Mouse (Mus musculus) left cerebral cortex, postnatal 14 days (tissue): ENCODE data around the gene Gm4553. TPM values are rescaled to one million over a fixed set of nuclear protein-coding genes. Genes with fewer than 3 reads are reported as not detected.
"Not testable (repeated sequence)": the region's sequence is repeated elsewhere in the genome, so short reads cannot be mapped to it uniquely, and the experiment has no call there.

ENCODE experiments used
- DNase-seq, 2 experiments: peaks; one replicate each; pipeline ENCODE4 v3.0.0; 2021 to 2022; ENCODE audit warnings: low spot score in 2 of 2, mixed read lengths in 1 of 2
- intact Hi-C: fragments of 180-260 bp; cut with DNase I; formaldehyde crosslinking; loops from one replicate; pipeline ENCODE4 v1.15.1; 2025
- total RNA-seq, 2 experiments: library from RNA; stranded (reverse); gene quantifications; 2 replicates each; pipeline ENCODE4 v1.2.3; 2021

Gm4553 gene
- total RNA-seq, 2 experiments from 2014 or later: not detected

DNA sequence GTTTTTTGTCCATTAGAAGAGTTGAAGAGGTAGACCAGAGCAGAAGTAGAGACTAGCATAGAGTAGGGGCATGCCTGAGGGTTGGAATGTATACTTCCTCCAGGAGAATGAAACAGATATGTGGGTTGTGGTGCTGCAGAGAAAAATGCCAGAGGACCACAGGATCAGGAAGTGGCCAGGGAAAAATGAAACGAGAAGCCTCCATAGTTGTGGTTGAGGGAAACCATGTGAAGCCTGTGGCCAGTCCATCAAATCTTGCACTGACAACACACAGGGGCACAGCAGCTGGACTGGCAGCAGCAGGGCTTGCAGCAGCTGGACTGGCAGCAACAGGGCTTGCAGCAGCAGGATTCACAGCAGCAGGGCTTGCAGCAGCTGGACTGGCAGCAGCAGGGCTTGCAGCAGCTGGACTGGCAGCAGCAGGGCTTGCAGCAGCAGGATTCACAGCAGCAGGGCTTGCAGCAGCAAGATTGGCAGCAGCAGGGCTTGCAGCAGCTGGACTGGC lies 22.0 kb downstream of the Gm4553 start:
- intact Hi-C loops: loop anchor here (10.0 kb wide), 1 partner anchor 101 kb away; the partner anchor contains the start of gene Gm40460
- not testable (repeated sequence) for DNase-seq

DNA sequence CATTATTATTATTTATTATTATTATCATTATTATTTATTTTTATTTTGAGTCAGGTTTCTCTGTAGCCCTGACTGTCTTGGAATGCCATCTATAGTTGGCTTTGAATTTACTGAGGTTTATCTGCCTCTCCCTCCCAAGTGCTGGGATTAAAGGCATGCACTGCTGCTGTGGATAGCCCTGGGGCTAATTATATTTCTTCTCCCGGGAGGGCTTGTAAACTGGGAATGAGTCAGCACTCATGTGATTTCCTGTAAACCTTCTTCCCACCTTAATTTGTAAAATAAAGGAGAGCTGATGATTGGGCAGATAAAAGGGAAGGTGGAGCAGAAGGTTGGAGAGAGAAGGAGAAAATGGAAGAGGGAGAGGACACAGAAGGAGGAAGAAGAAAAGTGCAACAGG lies 24.8 kb downstream of the Gm4553 start:
- intact Hi-C loops: loop anchor here (10.0 kb wide), 1 partner anchor 104 kb away; the partner anchor contains the start of gene Gm40460
- DNase-seq: no peak

DNA sequence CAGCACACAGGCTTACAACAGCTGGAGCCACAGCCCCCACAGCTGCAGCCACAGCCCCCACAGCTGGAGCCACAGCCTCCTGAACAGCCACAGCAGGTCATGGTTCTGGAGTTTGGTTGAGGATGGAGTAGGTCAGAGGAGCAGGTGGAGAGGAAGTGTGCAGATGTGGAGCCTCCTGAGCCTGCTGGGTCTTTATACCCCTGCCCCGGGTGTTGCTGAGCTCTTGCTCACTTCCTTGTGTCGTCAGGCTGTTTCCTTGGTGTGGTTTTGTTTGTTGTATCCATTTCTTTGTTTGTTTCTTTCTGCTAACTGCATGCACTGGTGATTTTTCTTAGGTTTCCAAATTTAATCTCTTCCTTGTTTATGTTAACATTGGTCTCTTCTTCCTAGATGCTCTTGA lies 29.6 kb downstream of the Gm4553 start, which contains the start of gene Gm39115:
Gene Gm39115 (minus strand): TSS at position 101 of the 400 bp plus-strand sequence.
- intact Hi-C loops, DNase-seq: not testable (repeated sequence)

DNA sequence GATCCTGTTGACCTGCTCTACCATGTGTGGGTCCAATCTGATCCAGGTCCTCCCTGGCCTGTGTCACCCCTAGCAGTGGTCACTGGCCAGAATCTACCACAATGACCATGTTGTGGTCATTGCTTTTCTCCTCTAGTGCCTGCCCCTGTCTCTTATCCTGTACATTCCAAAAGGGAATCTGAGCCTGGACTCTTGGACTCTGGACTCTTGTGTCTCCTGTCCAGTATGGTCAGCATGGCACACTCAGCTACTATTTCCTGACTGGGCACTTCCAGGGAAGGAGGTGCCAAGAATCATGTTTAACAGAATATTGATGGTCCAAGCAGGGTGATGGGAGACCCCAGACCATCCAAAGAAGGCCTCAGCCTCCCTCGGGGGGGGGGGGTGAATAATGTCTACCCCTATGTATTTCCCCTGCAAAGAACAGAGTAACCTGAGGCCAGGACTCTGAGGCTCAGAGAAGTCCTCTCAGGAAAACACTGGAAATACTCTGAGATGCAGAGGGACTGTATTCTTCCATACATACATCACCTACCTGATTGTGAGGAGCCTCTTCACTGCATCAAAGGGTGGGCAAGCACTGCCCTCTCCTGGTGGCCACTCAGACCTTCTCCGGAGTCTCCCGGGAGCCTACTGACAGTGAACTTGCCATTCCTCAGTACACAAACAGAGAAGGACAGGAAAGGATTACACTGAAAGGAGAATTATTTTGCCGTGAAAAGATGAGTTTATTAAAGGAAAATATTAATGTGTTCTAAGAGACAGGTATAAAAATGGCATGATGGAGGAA lies 31.1 kb downstream of the Gm4553 start:
- intact Hi-C loops: no loop called here
- peak; percentile 26 to 45 for DNase-seq

DNA sequence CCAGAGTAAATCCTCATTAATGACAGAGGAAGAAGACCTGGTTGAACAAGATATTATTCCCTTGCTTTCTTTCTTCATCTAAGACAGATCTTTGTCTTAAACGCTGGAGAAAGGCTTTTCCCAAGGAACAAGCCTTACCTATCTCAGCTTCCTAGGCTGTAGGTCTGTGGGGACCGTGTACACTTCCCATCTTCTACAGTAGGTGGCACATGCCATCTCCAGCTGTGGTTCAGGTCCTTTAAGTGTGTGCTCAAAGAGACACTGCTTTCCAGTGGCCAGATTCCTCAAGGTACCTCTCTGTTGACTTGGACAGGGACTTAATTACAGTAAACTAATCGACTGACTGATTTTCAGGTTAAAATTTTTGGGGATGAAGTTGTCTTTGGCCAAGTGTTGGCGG lies 36.7 kb downstream of the Gm4553 start:
- DNase-seq: no peak
- intact Hi-C loops: no loop called here

DNA sequence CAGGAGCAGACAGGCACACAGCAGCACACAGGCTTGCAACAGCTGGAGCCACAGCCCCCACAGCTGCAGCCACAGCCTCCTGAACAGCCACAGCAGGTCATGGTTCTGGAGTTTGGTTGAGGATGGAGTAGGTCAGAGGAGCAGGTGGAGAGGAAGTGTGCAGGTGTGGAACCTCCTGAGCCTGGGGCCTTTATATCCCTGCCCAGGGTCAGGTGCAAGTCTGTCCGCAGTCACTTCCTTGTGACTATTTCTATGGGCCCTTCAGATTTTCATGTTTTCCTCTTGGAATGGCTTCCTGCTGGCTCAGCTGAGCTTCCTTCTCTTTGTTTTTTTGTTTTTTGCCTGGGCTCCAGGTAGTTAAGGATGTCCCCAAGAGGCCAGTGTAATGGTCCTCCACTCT lies 44.9 kb downstream of the Gm4553 start, which contains the start of gene Gm45618:
Gene Gm45618 (minus strand): TSS at position 101 of the 400 bp plus-strand sequence.
- DNase-seq, intact Hi-C loops: not testable (repeated sequence)

DNA sequence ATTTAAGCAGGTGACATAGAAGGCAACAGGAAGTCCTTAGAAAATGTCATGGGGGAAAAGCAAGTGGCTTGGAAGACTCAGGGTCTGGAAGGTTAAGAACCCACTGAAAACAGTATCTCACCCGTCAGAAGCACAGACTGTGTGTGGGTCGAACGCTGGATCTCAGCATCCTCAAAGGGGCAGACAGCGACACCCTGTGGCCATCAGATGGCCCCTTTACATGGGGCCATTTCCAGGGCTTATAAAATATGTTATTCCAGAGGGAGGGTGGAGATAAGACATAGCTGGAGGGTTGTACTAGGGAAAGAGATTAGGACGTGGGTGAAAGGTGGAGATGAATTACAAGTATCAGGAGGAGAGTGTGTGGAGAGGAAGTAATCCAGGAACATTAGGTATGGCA lies 45.9 kb downstream of the Gm4553 start:
- intact Hi-C loops: no loop called here
- DNase-seq: peak in 1 of 2 experiments; percentile 19

Other genes starting within 250 kb of the Gm4553 start
- 100 to 1,000 TPM; 142 to 160 TPM for gene Tollip, start 247.2 kb downstream of the Gm4553 start, total RNA-seq
- gene Brsk2, start 216.0 kb downstream of the Gm4553 start, total RNA-seq: 100 to 1,000 TPM; 200 to 202 TPM
- gene Mob2, start 104.7 kb downstream of the Gm4553 start, total RNA-seq: 10 to 100 TPM; 26.4 to 31.7 TPM
- 100 to 1,000 TPM; 154 to 171 TPM for gene Dusp8, start 69.9 kb downstream of the Gm4553 start, total RNA-seq
- gene Gm45618, start 45.0 kb downstream of the Gm4553 start, total RNA-seq: not detected
- gene Gm39115, start 29.7 kb downstream of the Gm4553 start, total RNA-seq: not detected
- not detected for gene Gm45337, start 21.1 kb downstream of the Gm4553 start, total RNA-seq
- not detected for gene Gm29735, start 8.6 kb downstream of the Gm4553 start, total RNA-seq
- not detected for gene Krtap5-2, start 10.3 kb upstream of the Gm4553 start, total RNA-seq
- not detected for gene Gm10153, start 24.6 kb upstream of the Gm4553 start, total RNA-seq
- not detected for gene Krtap5-3, start 35.6 kb upstream of the Gm4553 start, total RNA-seq
- not detected for gene Gm7579, start 46.1 kb upstream of the Gm4553 start, total RNA-seq
- not detected for gene Krtap5-5, start 64.2 kb upstream of the Gm4553 start, total RNA-seq
- gene Gm40460, start 75.3 kb upstream of the Gm4553 start, total RNA-seq: not detected
- not detected for gene Gm2431, start 92.6 kb upstream of the Gm4553 start, total RNA-seq
- gene Gm4559, start 108.6 kb upstream of the Gm4553 start, total RNA-seq: not detected
- gene Krtap5-1, start 131.4 kb upstream of the Gm4553 start, total RNA-seq: not detected
- gene Krtap5-4, start 137.8 kb upstream of the Gm4553 start, total RNA-seq: not detected
- gene Ifitm10, start 208.0 kb upstream of the Gm4553 start, total RNA-seq: 10 to 100 TPM; 22.3 to 24.9 TPM
- 1 to 10 TPM; 2.1 to 7.1 TPM for gene Gm49369, start 216.9 kb upstream of the Gm4553 start, total RNA-seq
- 100 to 1,000 TPM; 295 to 303 TPM for gene Ctsd, start 222.3 kb upstream of the Gm4553 start, total RNA-seq